Mouse (Mus musculus) kidney, adult 2 months (tissue): ENCODE data around the gene Pigh.

ENCODE experiments used
- CTCF ChIP-seq: fragments of 200-500 bp; conservative IDR thresholded peaks from 2 replicates; pipeline ENCODE4 v1.5.1; 2011; ENCODE audit warnings: low read depth, mild to moderate bottlenecking, control low read depth, low read length, moderate library complexity, mixed read lengths; ENCODE audit not compliant: insufficient read depth, insufficient read length
- POLR2A ChIP-seq: fragments of 200-500 bp; IDR thresholded peaks from one replicate; pipeline ENCODE4 v1.6.1; 2011; ENCODE audit warnings: low read depth, low read length, control low read depth

DNA sequence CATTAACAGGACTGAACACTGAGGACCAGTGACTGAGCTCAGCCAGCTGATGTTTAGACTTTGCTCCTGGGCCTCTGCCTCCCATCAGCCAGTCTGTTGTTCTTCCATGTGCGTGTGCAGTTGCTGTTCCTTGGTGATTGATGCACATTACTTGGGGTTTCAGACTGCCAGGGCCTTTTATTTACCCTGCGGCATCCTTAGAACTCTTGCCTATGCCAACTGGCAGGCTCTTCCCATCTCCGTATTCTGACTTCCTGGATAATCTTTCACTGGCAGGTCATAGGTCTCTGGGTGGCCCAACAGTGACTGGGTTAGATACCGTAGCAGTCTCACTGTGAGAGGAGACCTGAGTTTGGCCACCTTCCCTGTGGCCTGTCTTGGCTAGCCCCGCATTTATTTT is 21.9 kb downstream of the Pigh start:
- TF ChIP-seq POLR2A = no peak
- no peak for TF ChIP-seq CTCF
